Mouse (Mus musculus): ENCODE data around the gene Arhgap19. TPM values are rescaled to one million over a fixed set of nuclear protein-coding genes. Genes with fewer than 3 reads are reported as not detected.

Gene Arhgap19
- 12.2 and 14.2 TPM in 2 replicates for polyA plus RNA-seq (2012; rRNA removed)

GRCm38 (mm10) chr19:41801742-41802369, at the start of gene Arhgap19:
Gene Arhgap19 (minus strand): TSS chr19:41802047.

GRCm38 (mm10) chr19:41847992-41848851, 46.4 kb upstream of the Arhgap19 start, which contains the start of gene Frat2:
Gene Frat2 (minus strand): TSS chr19:41848132.

GRCm38 (mm10) chr19:41829381-41830105, 27.7 kb upstream of the Arhgap19 start, which contains the start of gene Frat1:
Gene Frat1 (plus strand): TSS chr19:41829970.

GRCm38 (mm10) chr19:41743396-41743795, 58.5 kb downstream of the Arhgap19 start, which contains the start of gene Slit1:
Gene Slit1 (minus strand): TSS chr19:41743665.

Other genes with a start within 250 kb of the Arhgap19 start
- gene Gm340, start 219.7 kb downstream of the Arhgap19 start, polyA plus RNA-seq (2012; rRNA removed), result 2.6 and 2.7 TPM in 2 replicates
- gene Slit1, start 58.4 kb downstream of the Arhgap19 start, polyA plus RNA-seq (2012; rRNA removed), result 29.0 and 30.5 TPM in 2 replicates
- 7.8 and 10.0 TPM in 2 replicates for gene Frat1, start 27.9 kb upstream of the Arhgap19 start, polyA plus RNA-seq (2012; rRNA removed)
- gene Frat2, start 46.1 kb upstream of the Arhgap19 start, polyA plus RNA-seq (2012; rRNA removed), result 13.6 and 16.4 TPM in 2 replicates
- 15.3 and 16.0 TPM in 2 replicates for gene Rrp12, start 94.1 kb upstream of the Arhgap19 start, polyA plus RNA-seq (2012; rRNA removed)
- 414 and 458 TPM in 2 replicates for gene Pgam1, start 109.9 kb upstream of the Arhgap19 start, polyA plus RNA-seq (2012; rRNA removed)
- gene Exosc1, start 131.4 kb upstream of the Arhgap19 start, polyA plus RNA-seq (2012; rRNA removed), result 36.0 and 38.2 TPM in 2 replicates
- gene Zdhhc16, start 131.4 kb upstream of the Arhgap19 start, polyA plus RNA-seq (2012; rRNA removed), result 94.0 and 94.3 TPM in 2 replicates
- 71.0 and 74.5 TPM in 2 replicates for gene Mms19, start 179.1 kb upstream of the Arhgap19 start, polyA plus RNA-seq (2012; rRNA removed)
- gene Ubtd1, start 179.7 kb upstream of the Arhgap19 start, polyA plus RNA-seq (2012; rRNA removed), result 16.1 and 21.5 TPM in 2 replicates
- 0.23 and 0.68 TPM in 2 replicates for gene Ankrd2, start 234.0 kb upstream of the Arhgap19 start, polyA plus RNA-seq (2012; rRNA removed)
- gene Hoga1, start 243.6 kb upstream of the Arhgap19 start, polyA plus RNA-seq (2012; rRNA removed), result 1.4 and 2.1 TPM in 2 replicates